Mouse (Mus musculus) embryonic facial prominence, embryonic 10.5 days (tissue): ENCODE data around the gene Ybx2. TPM values are rescaled to one million over a fixed set of nuclear protein-coding genes. Genes with fewer than 3 reads are reported as not detected.
"Not testable (repeated sequence)": the region's sequence is repeated elsewhere in the genome, so short reads cannot be mapped to it uniquely, and the experiment has no call there.

Experiments used
- DNase-seq: peaks from one replicate; pipeline ENCODE4 v3.0.0-alpha.2; 2017; ENCODE audit warnings: low spot score
- H3K27ac ChIP-seq: fragments of 300-500 bp; sonication (generic); replicated peaks from 2 replicates; pipeline ENCODE4 v1.5.1; 2016; ENCODE audit warnings: mild to moderate bottlenecking
- H3K27me3 ChIP-seq: fragments of 300-500 bp; sonication (generic); replicated peaks from 2 replicates; pipeline ENCODE4 v1.6.1; 2016; ENCODE audit warnings: low read depth, mild to moderate bottlenecking; ENCODE audit not compliant: poor library complexity, severe bottlenecking
- H3K36me3 ChIP-seq: fragments of 300-500 bp; sonication (generic); replicated peaks from 2 replicates; pipeline ENCODE4 v1.6.1; 2016; ENCODE audit warnings: mild to moderate bottlenecking, moderate library complexity
- H3K4me1 ChIP-seq: fragments of 300-500 bp; sonication (generic); 2 replicates; pipeline ENCODE4 v1.6.1; 2016
- H3K4me3 ChIP-seq: fragments of 300-500 bp; sonication (generic); 2 replicates; pipeline ENCODE4 v1.5.1; 2016; ENCODE audit warnings: mild to moderate bottlenecking, moderate library complexity
- H3K9me3 ChIP-seq: fragments of 300-500 bp; sonication (generic); 2 replicates; pipeline ENCODE4 v1.6.1; 2016; ENCODE audit warnings: mild to moderate bottlenecking
- WGBS: fragments of 180-500 bp; shearing (Covaris S2); methylation state at CpG from one replicate; pipeline ENCODE4 v1.1.7; 2016; 5-methylcytosine and 5-hydroxymethylcytosine counted together
- polyA plus RNA-seq: library from polyadenylated mRNA; unstranded; fragments of >200 nt; fragmentation: Nextera tagmentation; extraction: Ambion mirVana; gene quantifications from 2 replicates; pipeline ENCODE4 v1.2.1, GENCODE M21; 2016

The Ybx2 gene
- polyA plus RNA-seq, 1 experiment from 2014 or later, result 5.8 TPM

DNA sequence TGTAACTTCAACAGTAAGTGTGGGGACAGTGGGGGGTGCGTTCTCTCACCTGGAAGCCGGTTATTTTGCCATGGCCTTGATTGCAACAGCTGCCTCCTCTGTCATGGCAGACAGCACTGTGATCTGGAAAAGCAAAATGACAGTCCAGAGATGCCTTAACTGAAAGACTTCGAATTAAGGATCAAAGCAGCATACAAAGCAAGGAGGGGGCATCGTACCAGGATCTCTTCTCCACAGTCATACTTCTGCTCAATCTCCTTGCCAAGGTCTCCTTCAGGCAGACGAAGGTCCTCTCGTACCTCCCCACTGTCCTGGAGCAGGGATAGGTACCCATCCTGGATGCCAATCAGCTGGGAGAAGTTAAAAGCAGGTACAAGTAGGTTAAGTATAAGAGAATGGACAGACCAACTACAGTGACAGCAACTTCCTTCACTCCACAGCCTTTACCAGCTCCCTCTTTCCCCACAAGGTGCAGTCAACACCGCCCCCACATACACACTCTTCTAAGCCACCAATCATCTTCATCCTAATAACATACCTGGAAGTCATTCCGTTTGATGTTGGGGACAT is 18.1 kb upstream of the Ybx2 start:
- no peaks in the 10 kb centered on the region for H3K9me3 ChIP-seq
- no peak overlapping the region for H3K27ac ChIP-seq
- H3K36me3 ChIP-seq, result peaks cover 63% of the 10 kb centered on the region
- no peaks in the 10 kb centered on the region for H3K27me3 ChIP-seq
- WGBS, result 83% methylated on average over 8 of the region's 8 CpGs
- DNase-seq, result no peak
- H3K4me3 ChIP-seq, result peak overlapping the region; percentile 26; the same call in 1 of the 2 replicates
- H3K4me1 ChIP-seq, result peaks cover 68% of the 10 kb centered on the region

DNA sequence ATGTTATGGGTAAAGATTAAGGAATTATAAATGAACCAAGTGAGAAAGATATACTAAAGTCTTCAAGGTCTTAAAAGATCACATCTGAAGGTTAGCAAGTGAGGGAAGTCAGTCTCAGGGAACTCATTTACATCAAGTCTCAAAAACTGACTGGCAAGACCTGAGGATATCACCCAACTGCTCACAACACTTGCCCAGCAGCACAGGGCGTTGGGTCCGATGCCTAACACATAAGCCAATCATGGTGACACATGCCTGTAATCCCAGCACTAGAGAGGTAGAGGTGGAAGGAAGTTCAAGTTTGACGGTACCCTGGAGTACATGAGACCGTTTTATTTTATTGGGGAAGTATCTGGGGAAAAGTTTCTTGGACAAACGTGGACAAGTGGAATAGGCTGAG is 17.5 kb upstream of the Ybx2 start:
- peaks cover 69% of the 10 kb centered on the region for H3K4me1 ChIP-seq
- H3K36me3 ChIP-seq, result peaks cover 56% of the 10 kb centered on the region
- H3K4me3 ChIP-seq, result 0 out of 2 replicates have a peak overlapping the region, but pooled peaks have one; percentile 99

DNA sequence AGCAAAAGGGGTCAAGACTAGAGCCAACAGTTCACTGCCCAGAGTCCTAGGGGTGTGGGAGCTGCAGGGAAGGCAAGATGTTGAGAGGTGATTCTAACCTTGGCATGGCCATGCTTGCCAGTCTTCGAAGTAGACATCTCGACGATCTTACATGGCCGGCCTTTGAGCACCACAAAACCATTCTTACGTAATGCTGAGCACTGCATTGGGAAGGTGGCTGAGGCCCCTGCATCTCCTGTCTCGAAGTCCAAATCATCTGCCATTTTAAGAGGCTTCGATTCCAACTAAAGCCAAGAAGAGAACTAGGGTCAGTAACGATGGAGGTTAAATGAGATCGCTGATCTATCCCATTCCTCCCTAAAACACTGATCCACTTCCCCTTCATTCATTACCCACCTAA is 16.5 kb upstream of the Ybx2 start:
- Histone ChIP-seq H3K9me3 (no peaks in the 10 kb centered on the region), H3K4me3 (peak overlapping the region; percentile 99), H3K36me3 (peaks cover 51% of the 10 kb centered on the region), H3K27ac (no peak overlapping the region), H3K27me3 (no peaks in the 10 kb centered on the region), H3K4me1 (peaks cover 63% of the 10 kb centered on the region)
- DNase-seq, result no peak
- 84% methylated on average over 9 of the region's 9 CpGs for WGBS

More for the DNA sequence above, 17.5 kb upstream of the Ybx2 start:
- DNase-seq, result no peak
- Histone ChIP-seq H3K27me3 (no peaks in the 10 kb centered on the region), H3K9me3 (no peaks in the 10 kb centered on the region), H3K27ac (no peak overlapping the region)
- WGBS, result 86% methylated on average over 5 of the region's 5 CpGs

DNA sequence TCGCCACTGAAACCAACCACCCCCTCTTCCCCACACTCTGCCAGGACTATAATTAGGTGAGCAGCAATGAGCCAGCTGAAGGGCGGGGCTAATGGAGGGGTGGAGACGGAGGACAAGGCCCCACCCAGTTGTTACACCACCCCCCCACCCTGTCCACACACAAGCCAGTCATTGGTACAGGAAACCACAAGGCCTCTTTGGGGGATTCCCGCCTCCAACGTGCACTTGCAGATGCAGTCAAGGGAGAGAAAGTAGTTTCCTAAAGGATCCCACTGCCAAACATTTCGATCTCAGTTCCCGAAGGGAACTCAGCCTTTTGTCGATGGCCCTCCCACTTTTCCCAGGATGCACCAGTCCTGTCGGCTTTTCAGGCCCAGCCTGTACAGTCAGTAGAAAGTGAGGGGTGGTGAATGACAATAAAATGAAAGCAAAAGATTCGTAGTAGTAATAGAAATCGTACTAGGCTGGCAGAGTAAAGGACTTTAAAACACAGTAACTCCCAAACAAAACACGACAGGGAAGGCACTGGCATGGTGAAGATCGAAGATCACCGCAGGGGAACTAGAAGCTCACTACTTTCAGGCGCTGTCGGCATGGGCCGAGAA is 15.8 kb upstream of the Ybx2 start:
- DNase-seq, result peak; percentile 76
- Histone ChIP-seq H3K4me3 (peak overlapping the region; percentile 99), H3K9me3 (no peaks in the 10 kb centered on the region), H3K4me1 (peaks cover 58% of the 10 kb centered on the region), H3K27ac (peak overlapping the region; percentile 99), H3K27me3 (no peaks in the 10 kb centered on the region), H3K36me3 (peaks cover 49% of the 10 kb centered on the region)
- under 1% methylated on average over 17 of the region's 17 CpGs for WGBS

DNA sequence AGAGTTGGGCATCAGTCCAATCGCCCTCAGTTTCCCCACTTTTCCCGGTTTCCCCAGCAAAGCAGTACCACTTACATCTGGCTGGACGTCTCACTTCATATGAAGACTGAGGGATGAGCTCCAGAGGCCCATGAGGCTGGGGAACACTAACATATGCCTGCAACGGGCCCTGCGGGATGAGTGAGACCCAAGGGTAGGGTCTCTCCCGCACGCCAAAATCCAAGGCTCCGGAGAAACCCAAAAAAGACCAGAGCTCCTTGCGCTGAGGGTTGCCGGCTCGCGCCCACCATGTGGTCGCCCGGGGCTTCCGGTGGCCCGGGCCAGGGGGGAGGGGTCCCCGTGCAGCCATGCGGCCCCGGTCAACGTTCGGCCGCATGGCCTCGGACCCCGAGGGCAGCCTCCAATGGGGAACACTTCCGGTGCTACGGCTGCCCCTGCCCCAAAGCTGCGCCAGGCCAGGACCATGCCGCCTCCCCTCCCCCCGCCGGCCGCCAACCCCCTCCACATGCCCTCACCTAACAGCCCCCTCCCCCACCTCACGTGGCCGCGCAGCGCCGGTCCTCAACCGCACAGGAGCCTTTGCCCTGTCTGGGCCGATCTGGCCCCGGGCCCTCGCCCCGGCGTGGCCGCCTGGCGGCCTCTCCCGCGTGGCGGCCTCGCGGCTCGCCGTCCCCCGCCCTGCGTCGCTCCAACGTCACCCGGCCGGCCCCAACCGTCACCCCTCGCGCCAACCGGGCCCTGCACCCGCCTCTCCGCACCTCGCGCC is 15.1 kb upstream of the Ybx2 start:
- peak; percentile 80 for DNase-seq
- H3K4me1 ChIP-seq, result peaks cover 51% of the 10 kb centered on the region

DNA sequence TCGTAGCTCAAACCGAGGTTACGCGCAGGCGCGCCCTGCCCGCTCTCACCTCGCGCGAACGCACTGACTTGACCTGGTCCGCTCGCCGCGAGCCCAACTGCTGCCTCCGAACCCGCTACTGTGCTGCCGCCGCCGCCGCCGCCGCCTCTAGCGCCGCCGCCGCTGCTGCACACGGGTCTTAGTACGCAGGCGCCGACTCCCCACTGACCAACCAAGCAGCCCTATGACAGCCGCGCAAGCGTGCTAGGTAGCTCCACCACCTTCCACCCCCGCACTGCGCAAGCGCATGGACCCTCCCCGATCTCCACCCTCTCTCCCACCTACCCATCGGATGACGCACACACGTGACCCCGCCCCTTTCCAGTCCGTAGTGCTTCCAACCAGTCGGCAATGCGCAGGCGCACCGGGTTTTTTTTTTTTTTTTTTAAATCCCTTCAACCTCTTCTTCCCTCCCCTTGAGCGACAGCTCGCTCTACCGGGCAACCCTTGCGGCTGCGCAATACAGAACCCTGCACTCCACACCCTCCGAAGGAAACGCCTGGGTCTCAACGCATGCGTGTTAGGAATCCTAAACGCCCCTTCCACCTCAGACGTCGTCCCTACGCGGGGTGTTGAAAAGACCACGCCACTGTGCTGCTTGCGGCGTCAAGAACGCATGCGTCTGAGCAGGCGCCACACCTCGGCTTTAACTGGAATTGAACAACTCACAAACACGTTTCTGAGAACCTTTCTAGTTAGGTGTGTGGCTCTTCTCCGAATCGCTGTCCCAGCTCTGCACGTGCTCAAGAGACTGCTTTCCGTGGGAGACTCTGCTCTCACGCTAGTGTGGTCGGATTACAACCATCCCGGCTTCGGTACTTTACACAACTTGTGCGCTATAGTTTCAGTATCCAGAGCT is 14.2 kb upstream of the Ybx2 start, which contains the start of gene Eif5a:
TSS of gene Eif5a (minus strand) at position 845 of the 898 bp plus-strand sequence.
- Histone ChIP-seq H3K27me3 (no peaks in the 10 kb centered on the region), H3K4me1 (peaks cover 42% of the 10 kb centered on the region), H3K4me3 (peak within 1 kb of the TSS; percentile 99), H3K36me3 (peaks cover 33% of the 10 kb centered on the region), H3K9me3 (no peaks in the 10 kb centered on the region), H3K27ac (peak within 1 kb of the TSS; percentile 99)
- under 1% methylated on average over 78 of the region's 78 CpGs for WGBS
- DNase-seq, result peak; percentile 100

More for the DNA sequence above, 15.1 kb upstream of the Ybx2 start:
- H3K4me3 ChIP-seq, result peak overlapping the region; percentile 99
- peaks cover 42% of the 10 kb centered on the region for H3K36me3 ChIP-seq
- no peaks in the 10 kb centered on the region for H3K27me3 ChIP-seq
- H3K9me3 ChIP-seq, result no peaks in the 10 kb centered on the region
- WGBS, result under 1% methylated on average over 64 of the region's 65 CpGs
- peak overlapping the region; percentile 99 for H3K27ac ChIP-seq

DNA sequence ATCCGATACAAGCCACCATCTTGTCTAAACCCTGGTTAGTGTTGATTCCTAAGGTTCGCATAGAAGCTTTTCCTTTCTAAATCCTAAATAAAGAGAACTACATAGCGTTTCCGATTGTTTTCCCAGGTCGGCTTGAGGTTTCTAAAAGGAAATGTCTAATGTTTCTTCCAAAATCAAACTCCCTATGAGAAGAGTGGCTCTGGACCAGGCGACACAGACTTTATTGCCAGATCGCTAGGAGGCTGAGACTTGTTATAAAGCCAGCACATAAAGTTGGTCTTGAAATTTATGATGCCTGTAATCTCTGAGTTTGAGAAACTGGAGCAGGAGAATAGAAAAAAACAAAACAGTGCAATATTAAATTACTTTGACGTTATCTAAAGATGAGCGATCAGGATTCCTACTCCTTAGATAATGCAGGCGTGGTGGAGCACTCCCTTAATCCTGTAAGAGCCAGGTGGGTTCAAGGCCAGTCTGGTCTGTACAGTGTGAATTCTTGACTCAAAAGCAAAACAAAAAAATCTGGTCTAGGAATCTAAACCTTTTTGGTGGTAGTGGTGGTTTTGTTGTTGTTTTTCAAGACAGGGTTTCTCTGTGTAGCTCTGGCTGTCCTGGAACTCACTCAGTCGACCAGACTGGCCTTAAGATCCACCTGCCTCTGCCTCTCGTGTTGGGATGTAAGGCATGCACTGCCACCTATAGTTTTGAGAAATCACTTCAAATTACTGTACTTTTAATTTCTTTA is 13.4 kb upstream of the Ybx2 start:
- H3K27ac ChIP-seq, result peak overlapping the region; percentile 99
- WGBS, result 6% methylated on average over 12 of the region's 12 CpGs
- H3K4me3 ChIP-seq, result peak overlapping the region; percentile 99
- no peaks in the 10 kb centered on the region for H3K27me3 ChIP-seq
- no peak for DNase-seq
- peaks cover 37% of the 10 kb centered on the region for H3K4me1 ChIP-seq
- no peaks in the 10 kb centered on the region for H3K9me3 ChIP-seq
- H3K36me3 ChIP-seq, result peaks cover 25% of the 10 kb centered on the region

DNA sequence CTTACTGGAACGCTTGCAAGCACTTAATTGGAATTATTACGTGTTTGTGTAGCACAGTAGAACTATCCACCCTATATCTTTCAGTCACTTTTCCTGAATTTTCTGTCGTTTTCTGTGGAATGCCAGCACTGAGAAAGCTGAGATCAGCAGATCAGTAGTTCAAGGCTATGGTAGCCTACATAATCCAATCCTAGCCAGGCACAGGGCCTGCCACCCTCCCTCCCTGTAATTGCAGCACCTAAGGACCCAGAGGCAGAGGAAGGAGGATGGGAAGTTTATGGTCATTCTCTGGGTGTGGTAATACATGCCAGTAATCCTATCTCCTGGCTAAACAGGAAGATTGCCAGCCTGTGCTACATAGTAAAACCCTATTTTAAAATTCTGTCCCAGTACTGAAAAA is 12.8 kb upstream of the Ybx2 start:
- Histone ChIP-seq H3K4me1 (peaks cover 32% of the 10 kb centered on the region), H3K27ac (peak overlapping the region; percentile 99), H3K27me3 (no peaks in the 10 kb centered on the region), H3K36me3 (peaks cover 19% of the 10 kb centered on the region), H3K4me3 (peak overlapping the region; percentile 99), H3K9me3 (no peaks in the 10 kb centered on the region)
- 73% methylated on average over 3 of the region's 3 CpGs for WGBS
- DNase-seq, result no peak

DNA sequence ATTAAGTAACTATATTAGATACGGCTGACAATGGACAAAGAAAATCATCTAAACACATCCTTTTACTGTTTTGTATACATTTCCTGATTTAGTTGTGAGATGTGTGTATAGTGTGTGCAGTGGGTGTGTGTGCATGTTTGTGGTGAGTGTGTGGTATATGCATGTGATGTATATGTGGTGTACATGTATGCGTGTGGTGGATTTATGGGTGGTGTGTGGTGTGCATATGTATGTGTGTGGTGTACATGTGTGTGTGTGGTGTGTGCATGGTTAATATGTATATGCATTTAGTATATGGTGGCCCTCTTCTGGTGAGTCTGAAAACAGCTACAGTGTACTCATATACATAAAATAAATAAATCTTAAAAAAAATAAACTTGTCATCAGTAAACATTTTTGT is 8.1 kb upstream of the Ybx2 start:
- no peak for DNase-seq
- 94% methylated on average over 2 of the region's 2 CpGs for WGBS
- no peak overlapping the region for H3K27ac ChIP-seq
- peaks cover 6% of the 10 kb centered on the region for H3K4me1 ChIP-seq
- no peaks in the 10 kb centered on the region for H3K36me3 ChIP-seq
- H3K9me3 ChIP-seq, result no peaks in the 10 kb centered on the region
- H3K27me3 ChIP-seq, result no peaks in the 10 kb centered on the region
- no peak overlapping the region for H3K4me3 ChIP-seq

DNA sequence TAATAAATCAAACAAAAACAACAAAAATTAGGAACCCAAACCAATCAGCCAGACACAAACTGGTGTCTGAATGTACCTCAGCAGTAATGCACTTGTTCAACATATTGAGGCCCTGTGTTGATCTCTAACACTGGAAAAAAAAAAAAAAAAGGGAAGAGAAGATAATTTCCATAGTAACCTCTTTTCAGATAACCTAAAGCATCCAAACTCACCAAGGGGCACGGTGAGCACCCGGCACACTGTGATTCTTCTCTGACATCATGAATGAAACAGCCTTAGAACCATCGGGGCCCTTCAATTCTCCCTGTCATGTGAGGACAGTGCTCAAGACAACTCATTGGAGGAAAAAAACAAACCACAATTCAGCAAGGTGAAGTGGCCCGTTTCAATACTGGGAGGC is 5.9 kb upstream of the Ybx2 start:
- Histone ChIP-seq H3K4me1 (0 out of 2 replicates have a peak, but pooled peaks cover 8% of the 10 kb centered on the region), H3K36me3 (no peaks in the 10 kb centered on the region), H3K27ac (no peak overlapping the region), H3K27me3 (peaks cover 6% of the 10 kb centered on the region; the same call in 1 of the 2 replicates), H3K4me3 (no peak overlapping the region), H3K9me3 (no peaks in the 10 kb centered on the region)
- whole genome bisulfite sequencing, result 91% methylated on average over 4 of the region's 4 CpGs
- DNase-seq, result no peak

DNA sequence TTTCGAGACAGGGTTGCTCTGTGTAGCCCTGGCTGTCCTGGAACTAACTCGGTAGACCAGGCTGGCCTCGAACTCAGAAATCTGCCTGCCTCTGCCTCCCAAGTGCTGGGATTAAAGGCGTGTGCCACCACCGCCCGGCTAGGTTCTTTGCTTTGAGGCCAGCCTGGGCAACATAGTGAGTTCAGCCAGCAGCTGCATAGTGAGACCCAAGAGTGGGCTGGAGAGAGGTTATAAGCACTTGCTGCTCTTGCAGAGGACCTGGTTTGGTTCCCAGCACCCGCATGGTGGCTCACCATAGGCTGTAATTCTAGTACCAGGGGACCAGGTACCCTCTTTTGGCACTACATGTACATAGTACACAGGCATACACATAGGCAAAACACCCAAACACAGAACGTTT is 5.4 kb upstream of the Ybx2 start:
- H3K9me3 ChIP-seq, H3K4me3 ChIP-seq, DNase-seq, H3K27ac ChIP-seq, H3K36me3 ChIP-seq: not testable (repeated sequence)
- 87% methylated on average over 8 of the region's 8 CpGs for WGBS
- Histone ChIP-seq H3K27me3 (peaks cover 11% of the 10 kb centered on the region; the same call in 1 of the 2 replicates), H3K4me1 (peaks cover 12% of the 10 kb centered on the region)
